In genomic region chr7:96790326-96790725, GRCm38 (mm10) we compare ENCODE assay signal across 21 mouse cellular contexts.
DNase-seq lines count a peak whose midpoint lies in the region; ATAC-seq lines count a peak whose summit lies in the region.
"Had no signal": no experiment of that assay in that cellular context is flagged by ENCODE, and none has a peak within 500 bp of the region (broad histone marks: within the 10 kb centered on the region; RNA-seq: fewer than 3 reads in every experiment).

No protein-coding gene starts in this region.

- peak; percentile 72 to 75; a peak in 2 of 4 replicates for ATAC-seq in hematopoietic stem cell, adult 5-6 weeks (replicated peaks in 1 of 2; ENCODE audit: insufficient read depth in 1 of 2, low FRiP score in 2 of 2, low TSS enrichment in 1 of 2, low read depth in 1 of 2, poor library complexity in 2 of 2, severe bottlenecking in 2 of 2)
- ATAC-seq: CD4-positive, CD25-positive, alpha-beta regulatory T cell, adult 4 months; forebrain, embryonic 13.5 days; intestine, postnatal 0 days; liver, postnatal 0 days had no signal

- peak; percentile 26 for DNase-seq in layer of hippocampus, adult 11-12 months (ENCODE audit: low spot score)
- no peak for DNase-seq in layer of hippocampus, postnatal 10 days (ENCODE audit: low spot score in 2 of 2)
- DNase-seq in right cerebral cortex, adult 18-20 months = peak; percentile 47
- DNase-seq in right cerebral cortex, postnatal 4 days = no peak
- no peak for DNase-seq in cerebellum, adult 18-20 months
- no peak for DNase-seq in urinary bladder, adult 18-20 months (ENCODE audit: low spot score in 2 of 2)
- no peak for DNase-seq in heart, postnatal 4 days
- DNase-seq: adrenal gland, adult 2 months; cerebellum, adult 11-12 months; cerebellum, postnatal 25 days; embryo, embryonic 11 days; heart, adult 11 months; kidney, postnatal 25 days; liver, postnatal 0 days; lung, postnatal 14 days; thymus, adult 2 months; thymus, postnatal 4 days had no signal

Comparison
In these comparisons a context has a peak if more than half of its experiments do, and no peak if none do; other contexts are left out.
1. DNase-seq: peak in layer of hippocampus, adult 11-12 months (single experiment) and right cerebral cortex, adult 18-20 months (single experiment); none in layer of hippocampus, postnatal 10 days (0 of 2), right cerebral cortex, postnatal 4 days (single experiment), cerebellum, adult 18-20 months (0 of 2), urinary bladder, adult 18-20 months (0 of 2) and heart, postnatal 4 days (single experiment).